Mouse (Mus musculus) bone marrow, adult 2 months (tissue): Measurements from ENCODE around the gene Plxnb1.

Experiments
- CTCF ChIP-seq: fragments of 200-500 bp; IDR thresholded peaks from 2 replicates; pipeline ENCODE4 v1.5.1; 2011; ENCODE audit warnings: low read length, control low read depth; ENCODE audit not compliant: control insufficient read depth, insufficient read depth
- POLR2A ChIP-seq: fragments of 200-500 bp; IDR thresholded peaks from 2 replicates; pipeline ENCODE4 v1.6.1; 2011; ENCODE audit warnings: low read depth, mild to moderate bottlenecking, control low read depth, low read length, borderline replicate concordance; ENCODE audit not compliant: control insufficient read depth

- TF ChIP-seq CTCF, result peak; percentile 90
- no peak for TF ChIP-seq POLR2A
Measured at GRCm38 (mm10) chr9:109046306-109046705, 48.9 kb upstream of the Plxnb1 start.
